Mouse (Mus musculus): ENCODE measurements at regions not wholly inside any gene's neighbourhood (a gene's known extent, or its start where the extent isn't known, plus 50 kb on each side); places are given as distances from the start of the nearest gene placed in this dataset.
A peak's percentile ranks its signal among the peaks of the same experiment; 100 is the strongest.

DNA sequence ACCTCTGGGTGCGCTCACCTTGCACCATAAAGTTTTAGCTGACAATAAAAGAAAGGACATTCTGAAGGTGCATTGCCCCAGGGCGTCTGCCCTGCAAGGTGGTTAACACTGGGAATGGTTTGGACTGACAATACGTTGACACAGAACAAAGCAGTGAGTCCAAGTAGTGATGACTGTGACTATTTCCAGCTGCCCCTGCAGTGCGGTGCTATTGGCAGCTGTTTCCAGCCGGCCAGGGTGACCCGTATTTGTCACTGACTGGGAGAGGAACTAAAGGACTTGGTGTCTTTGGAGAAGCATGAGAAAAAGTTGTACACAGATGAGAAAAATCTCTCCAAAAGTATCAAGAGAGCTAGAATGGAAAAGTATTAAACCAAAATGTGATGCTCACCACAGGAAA lies 52.0 kb upstream of the Vtcn1 start:
- no peak for DNase-seq (ENCODE audit: low read depth, low spot score)

DNA sequence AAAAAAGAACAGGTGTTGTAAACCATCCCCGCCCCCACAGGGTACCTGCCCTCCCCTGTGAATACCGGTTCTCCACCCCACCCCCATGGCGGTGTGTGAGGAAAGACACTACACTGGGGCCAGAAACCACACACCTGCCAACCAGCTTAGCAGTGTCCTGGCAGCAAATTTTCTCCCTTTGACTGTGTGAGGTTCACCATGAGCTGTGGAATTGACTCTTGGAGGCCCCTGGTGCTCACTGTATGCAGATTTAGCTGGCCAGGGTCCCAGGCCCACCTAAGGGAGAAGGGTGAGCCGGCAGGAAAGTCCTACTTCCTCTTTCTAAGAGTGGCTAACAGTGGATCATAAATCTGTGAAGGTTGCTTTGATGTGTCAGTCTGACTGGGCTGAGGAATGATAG lies 53.9 kb upstream of the Vtcn1 start:
- DNase-seq (ENCODE audit: low read depth, low spot score): no peak

DNA sequence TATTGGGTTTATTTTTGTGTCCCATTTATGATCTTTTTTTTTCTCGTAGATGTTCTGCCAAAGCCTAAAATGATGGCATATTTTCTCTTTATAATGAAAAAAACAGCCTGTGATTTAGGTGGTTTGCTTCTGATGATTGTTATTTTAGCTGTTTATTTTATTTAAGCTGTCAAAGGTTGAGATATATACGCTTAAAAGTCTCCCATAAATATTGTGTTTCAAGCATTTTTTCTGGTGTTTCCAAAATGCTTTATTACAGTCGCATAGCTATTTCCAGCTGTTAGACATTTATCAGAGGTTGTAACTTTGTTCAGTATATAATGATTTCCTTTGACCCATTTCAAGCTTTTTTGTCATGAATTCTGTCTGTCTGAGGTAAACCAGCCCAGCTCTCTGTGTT lies 54.4 kb upstream of the Vtcn1 start:
- DNase-seq (ENCODE audit: low read depth, low spot score): no peak

DNA sequence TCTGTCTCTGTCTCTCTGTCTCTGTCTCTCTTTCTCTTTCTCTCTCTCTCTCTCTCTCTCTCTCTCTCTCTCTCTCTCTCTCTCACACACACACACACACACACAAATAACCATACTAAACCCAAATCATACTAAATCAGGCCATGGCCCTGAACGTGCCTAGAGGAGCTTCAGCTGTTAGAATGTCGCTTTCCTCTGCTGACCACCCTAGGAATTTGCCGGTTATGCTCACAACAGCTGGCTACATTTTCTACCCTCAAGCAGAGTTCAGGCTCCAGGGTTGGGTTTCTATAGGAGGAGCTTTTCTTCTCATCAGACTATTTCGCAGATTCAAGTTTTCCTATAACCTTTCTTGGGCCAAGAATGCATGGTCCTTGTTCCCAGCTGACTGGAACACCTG lies 56.1 kb upstream of the Vtcn1 start:
- DNase-seq (ENCODE audit: low read depth, low spot score): no peak

DNA sequence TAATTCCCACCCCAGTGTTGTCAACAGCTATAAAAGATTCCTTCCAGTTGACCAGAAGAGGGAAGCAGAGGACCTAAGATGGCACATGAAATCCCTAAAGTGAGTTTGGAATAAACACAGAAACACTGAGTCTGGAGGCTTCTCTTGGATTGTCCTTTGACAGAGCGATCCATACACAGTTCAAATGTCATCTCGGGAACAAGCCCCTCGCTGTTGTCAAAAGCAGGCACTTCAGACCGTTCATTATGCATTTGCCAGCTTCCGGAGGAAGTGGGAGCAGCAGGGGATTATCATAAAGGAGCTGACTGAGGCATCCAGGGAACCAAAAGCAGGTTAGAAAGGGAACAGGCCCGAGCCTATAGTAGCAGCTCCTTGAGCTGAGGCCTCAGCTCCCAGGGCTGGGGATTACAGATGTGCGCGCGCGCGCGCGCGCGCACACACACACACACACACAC lies 57.1 kb upstream of the Vtcn1 start:
- DNase-seq (ENCODE audit: low read depth, low spot score): peak; percentile 70

DNA sequence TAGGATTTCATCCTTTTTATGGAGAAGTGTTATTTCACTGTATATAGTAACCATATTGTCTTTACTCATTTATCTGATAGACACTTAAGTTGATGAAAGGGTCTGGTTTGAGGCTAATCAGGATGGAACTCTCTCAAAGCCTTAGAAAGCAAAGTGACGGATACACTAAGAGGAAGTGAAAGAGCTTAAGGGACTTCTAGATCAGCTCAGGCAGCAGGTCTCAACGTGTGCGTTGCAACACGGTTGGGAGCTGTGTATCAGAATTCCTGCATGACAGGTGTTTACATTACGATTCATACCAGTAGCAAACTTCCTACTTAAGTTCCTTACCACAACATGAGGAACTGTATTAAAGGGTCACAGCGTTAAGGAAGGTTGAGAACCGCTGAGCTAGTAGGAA lies 59.9 kb upstream of the Vtcn1 start:
- DNase-seq (ENCODE audit: low read depth, low spot score): no peak

DNA sequence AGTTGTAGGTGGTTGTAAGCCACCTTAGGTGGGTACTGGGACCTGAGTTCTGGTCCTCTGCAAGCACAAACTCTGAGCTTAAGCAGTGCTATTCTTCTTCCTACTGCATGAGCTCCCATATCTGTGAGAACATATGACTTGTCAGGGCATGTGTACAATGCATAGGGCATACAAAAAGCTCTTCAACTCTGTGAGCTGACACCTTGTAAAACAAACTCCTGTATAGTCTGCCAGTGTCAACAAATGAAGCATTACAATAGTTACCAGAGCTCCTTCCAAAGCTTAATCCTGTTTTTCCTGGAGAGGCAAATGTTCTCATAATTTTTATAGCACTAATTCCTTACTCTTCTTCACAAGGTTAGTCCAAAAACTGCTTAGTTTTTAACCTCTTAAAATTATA lies 62.4 kb upstream of the Vtcn1 start:
- no peak for DNase-seq (ENCODE audit: low read depth, low spot score)

DNA sequence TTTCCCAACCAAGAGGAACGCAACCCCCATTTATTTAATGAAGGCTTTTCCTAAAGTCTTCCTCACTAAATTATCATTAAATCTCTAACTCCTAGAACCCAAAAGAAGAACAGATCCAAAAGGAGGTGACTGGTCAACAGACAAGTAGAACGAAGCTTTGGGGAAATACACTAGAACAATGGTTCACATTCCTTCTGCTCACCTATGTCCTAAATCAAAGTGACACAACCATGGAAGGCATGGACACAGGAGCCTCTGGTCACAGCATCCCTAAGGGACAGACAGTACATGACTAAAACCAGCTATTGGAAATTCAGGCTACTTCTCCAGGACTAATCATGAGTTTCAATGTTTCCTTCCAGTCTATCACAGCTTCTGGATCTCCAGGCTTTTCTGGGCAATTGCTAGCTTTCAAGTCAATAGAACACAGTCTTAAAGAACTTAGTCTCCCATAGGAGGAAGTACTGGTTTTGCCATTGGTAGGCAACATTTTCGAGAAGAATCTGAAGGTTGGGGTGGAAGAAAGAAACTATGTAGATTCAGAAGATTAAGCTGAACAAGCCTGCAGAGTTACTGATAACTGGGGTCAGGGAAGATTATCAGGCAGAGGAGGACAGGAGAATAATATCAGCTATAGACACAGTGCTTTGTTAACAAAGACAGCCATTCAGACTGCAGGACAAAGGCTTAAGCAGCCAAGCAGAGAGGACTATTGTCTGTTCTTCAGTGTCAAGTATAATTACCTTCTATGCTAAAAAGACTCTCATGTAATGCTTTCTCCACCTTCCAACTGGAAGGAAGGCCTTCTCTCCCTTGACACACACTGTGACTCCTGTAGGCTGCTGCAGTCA lies 65.9 kb upstream of the Vtcn1 start:
- no peak for DNase-seq (ENCODE audit: low read depth, low spot score)

DNA sequence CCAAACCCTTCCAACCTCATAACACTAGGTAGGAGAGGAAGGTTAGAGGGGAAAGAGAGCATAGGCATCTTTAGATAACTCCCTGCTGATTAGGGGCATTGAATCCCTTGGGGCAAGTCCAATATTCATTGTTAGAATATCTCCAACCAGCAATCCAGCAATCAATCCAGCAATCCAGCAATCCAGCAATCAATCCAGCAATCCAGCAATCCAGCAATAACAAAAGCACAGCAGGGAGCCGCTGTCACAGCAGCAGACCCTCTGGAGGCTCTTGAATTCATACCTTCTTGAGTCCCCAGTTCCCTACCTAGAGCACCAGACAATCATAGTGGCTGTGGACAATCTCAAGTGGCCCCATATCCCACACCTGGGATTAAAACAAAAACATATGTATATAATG lies 69.4 kb upstream of the Man1a2 start:
- DNase-seq (ENCODE audit: low read depth, low spot score): no peak

DNA sequence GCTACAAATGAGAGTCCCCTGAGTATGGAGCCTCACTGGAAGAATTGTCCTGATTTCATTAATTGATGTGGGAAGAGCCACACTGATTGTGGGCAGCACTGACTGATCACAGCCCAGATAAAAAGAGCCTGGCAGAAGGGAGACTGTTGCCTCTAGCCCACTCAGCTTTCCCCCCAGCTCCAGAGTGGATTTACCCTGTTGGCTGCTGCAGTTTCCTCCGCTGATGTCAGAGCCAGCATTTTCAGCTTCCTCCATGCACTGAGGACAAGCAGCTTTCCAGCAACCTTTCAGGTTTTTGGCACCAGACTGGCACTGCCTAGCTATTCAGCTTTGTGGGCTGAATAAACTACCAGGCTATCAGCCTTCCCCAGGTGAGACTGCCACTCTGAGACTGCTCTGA lies 65.9 kb upstream of the Man1a2 start:
- DNase-seq (ENCODE audit: low read depth, low spot score): no peak

DNA sequence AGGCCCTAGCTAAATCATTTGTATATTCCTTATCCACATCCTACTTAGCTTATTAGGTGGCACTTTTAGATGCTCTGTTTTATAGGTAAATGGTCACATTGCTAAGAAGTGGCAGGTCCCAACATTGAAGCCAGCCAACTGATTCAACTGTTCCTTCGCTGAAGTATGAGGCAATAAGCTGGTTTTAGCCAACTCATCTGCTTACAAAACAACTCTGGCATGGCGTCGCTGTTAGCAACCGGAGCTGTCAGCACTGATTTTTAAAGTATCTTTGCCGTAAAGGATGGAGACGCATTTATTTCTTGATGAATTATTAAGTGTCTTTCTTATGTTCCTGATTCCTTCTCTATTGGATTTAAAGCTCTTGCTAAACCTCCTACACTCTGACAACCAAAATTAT lies 63.4 kb upstream of the Man1a2 start:
- no peak for DNase-seq (ENCODE audit: low read depth, low spot score)

DNA sequence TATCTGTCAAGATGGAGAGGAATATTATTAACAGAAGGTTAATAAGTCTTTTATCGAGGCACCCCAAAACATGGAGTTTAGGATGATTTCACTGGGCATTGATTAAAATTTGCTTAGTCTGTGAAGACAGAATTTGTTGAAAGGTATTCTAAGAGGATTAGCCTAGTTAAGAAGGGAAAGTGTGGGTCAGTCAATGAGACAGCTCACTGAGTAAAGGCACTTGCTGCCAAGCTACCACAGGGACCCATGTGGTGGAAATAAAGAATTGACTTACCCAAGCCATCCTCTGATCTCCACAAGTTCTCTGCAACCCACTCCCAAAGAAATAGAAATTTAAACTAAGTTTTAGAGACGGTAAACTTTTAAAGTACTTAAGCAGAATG lies 63.0 kb upstream of the Man1a2 start:
- DNase-seq (ENCODE audit: low read depth, low spot score): no peak

DNA sequence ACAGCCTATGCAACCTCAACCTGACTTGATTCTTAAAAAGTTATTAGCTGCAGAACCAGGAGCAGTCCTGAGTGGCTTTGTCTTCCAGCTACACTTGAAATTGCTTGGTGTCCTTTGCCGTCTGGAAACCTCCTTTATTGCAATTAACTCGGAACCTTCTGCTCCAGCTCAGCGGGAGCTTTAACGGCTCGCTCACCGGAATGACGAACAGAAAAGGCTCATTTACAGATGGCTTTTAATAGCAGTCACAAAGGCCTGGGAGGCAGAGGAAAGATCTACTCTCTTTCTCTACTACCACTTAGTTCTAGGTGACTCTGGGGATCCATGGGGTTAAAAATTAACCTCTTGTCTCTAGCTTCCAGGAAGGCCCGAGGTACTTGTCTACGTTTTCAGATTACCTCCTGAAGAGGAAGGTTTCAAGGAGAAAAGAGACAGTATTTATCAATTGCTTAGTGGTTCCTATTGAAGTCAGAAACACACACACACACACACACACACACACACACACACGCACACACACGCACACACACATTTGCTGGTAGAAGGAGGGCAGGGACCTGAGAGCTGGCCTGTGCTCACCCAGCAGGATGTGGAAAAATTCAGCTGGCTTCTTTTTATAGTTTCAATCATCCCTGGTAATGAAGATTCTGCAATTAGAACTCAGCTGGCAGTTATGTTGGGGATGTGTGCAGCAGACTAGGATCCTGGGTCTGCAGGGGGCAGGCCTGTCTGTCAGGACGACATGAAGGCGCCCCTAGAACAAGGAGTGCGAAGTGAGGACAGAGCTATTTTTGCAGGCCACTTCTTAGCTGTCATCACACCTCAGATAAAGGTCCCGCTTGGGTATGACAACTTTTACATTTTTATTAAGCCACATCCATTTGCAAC lies 62.4 kb upstream of the Man1a2 start:
- no peak for DNase-seq (ENCODE audit: low read depth, low spot score)

DNA sequence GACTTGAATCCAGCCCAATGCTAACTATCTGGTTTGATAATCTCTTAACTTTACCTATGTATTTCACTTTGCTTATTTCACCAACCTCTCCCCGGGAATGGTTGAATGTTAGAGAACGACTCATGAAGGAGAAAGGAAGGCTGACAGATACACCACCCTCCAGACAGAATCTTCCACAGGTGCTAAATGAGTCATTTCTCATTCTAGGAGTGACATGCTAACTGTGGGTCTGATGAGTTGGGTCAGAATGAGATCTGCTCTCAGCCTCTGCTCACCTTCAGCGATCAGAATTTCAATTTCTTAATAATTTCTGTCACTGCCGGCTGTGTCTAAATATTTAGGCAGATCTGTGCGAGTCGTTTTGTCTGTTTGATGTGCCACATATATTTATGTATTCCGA lies 52.4 kb upstream of the Man1a2 start:
- DNase-seq (ENCODE audit: low read depth, low spot score): no peak

DNA sequence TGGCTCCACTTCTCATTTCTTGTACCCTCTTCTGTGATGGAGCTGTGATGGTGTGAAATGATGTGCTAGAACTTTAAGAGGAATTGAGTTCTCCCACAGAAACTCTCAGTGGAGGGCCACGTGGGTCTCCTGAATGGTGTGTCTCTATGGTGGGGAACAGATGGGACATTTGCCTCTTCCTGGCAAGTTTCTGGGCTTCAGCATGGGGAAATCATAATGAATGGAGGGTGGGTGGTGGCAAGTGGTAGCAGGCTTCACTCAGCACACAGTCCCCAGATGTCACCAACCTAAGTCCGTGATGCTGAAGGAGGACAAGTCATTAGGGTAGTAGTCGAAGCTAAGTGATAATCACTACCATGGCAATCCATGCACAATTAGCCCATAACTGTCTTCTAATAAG lies 51.2 kb upstream of the Man1a2 start:
- no peak for DNase-seq (ENCODE audit: low read depth, low spot score)
